Mouse (Mus musculus) embryo, embryonic 10 days (tissue): Measurements from ENCODE around the gene Hoxd12.

ENCODE experiments used
- DNase-seq: peaks from one replicate; pipeline ENCODE4 v3.0.0-alpha.2; 2015; ENCODE audit warnings: low spot score

Hoxd12 gene

DNA sequence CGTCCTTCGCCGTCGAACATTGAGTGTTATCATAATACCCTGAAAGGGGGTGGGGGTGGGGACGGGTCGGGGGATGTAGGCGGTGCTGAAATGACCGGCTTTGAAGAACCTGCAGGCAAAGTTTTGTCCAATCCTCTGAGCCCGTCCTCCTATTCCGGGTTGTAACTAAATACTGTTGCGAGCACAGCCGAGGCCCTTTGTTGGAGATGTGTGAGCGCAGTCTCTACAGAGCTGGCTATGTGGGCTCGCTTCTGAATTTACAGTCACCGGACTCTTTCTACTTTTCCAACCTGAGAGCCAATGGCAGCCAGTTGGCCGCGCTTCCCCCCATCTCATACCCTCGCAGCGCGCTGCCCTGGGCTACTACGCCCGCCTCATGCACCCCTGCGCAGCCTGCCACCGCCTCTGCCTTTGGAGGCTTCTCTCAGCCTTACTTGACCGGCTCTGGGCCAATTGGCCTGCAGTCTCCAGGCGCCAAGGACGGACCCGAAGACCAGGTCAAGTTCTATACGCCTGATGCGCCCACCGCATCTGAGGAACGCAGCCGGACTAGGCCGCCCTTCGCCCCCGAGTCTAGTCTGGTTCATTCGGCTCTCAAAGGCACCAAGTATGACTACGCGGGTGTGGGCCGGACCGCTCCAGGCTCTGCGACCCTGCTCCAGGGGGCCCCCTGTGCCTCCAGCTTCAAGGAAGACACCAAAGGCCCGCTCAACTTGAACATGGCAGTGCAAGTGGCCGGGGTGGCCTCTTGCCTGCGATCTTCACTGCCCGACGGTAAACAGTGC is at the start of gene Hoxd12:
TSS of gene Hoxd12 (plus strand) at position 133 of the 785 bp plus-strand sequence.
- no peak for DNase-seq

DNA sequence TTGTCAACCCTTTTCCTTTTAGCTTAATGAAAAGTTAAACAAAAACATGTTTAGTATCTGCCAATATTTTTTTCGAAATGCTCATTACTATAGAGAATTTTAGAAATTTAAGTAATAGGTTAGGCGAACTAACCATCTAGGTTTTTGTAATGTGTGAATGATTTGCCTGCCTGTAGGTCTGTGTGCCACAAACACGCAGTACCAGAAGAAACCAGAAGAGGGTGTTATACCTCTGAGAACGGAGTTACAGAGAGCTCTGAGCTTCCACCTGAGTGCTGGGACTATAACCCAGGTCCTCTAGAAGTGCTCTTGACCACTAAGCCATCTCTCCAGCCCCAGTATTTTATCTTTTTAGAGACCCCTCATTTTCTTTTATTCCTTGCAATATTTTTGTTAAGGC is 39.4 kb upstream of the Hoxd12 start:
- DNase-seq, result no peak

DNA sequence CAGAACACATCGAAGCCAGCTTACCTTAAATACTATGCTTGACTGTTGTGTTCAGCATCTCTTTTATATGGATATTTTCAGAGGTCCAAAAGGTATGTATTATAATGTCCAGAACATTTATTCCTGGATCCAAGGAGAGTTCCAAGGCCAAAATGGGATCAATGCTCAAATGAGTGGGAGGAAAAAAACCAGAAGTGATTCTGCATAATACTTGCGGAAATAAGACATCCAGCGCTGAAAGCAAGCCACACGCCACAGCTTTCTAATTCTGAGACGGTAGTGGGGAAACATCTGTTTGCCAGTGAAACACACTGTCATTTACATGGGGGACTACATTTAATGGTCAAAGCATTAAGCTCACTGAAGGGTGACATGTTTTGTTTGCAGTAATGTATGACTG is 32.4 kb upstream of the Hoxd12 start:
- no peak for DNase-seq

DNA sequence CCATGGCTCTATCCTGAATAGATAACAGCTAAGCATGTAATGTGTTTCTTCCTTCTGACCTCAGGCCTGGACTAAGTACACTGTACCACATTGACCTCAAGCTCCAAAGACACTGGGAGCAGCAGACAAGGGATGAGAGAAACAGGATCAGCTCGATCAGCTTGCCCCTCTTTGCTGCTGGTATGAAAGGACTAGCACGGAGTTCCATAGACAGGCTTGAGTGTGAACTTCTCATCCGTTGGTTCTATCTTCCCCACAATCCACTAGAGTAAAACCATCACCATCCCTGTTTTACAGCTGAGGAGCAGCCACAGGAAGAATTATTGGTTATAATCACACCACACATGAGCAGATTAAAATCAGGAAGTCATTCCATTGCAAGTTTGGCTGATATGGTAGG is 29.2 kb upstream of the Hoxd12 start:
- no peak for DNase-seq

DNA sequence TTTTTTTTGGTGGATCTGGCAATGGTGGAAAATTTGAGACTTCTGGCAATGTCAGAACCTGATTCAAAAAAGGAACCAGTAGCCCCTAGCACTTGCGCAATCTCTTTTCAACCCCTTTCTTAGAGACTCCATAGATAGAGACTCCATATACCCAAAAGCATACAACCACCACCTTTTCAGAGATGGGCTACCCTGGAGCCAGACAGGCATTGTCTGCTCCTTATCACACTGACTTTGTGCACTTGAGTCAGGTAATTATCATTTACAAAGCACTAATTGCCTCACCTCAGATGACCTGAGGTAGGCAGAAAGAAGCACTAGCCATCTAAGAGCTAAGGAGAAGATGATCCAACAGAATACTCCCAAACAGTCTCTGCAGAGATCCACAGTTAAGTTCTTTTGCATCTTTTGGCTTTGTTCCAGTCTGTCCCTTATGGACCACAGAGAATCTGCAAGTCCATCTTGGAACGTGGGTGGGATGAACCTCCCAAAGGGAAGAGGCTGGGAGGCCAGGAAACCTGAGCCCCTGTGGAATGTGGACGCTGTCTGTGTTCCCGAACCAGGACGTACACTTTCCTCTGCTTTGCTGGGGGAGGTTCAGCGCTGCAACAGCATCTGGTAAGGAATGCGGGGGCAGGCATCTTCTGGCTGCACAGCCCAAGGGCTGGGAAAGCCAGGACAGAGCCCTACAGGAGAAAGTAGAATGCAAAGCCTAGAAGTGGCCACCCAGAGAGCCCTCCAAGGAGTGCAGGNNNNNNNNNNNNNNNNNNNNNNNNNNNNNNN is 27.5 kb upstream of the Hoxd12 start:
- no peak for DNase-seq

DNA sequence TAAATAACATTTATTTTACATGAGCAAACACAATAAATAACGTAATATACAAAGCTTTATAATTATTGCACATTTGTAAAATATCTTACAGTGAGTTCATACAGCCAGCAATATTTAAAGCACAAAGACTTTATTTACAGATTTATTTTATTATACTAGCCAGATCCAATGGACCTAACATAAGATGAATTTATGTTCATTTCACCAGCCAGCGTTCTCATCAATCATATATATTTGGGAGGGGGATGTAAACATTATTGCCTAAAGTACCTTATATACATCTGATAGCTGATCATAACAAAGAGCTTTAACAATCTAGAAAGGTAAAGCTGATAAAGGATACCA is 21.8 kb upstream of the Hoxd12 start:
- no peak for DNase-seq

DNA sequence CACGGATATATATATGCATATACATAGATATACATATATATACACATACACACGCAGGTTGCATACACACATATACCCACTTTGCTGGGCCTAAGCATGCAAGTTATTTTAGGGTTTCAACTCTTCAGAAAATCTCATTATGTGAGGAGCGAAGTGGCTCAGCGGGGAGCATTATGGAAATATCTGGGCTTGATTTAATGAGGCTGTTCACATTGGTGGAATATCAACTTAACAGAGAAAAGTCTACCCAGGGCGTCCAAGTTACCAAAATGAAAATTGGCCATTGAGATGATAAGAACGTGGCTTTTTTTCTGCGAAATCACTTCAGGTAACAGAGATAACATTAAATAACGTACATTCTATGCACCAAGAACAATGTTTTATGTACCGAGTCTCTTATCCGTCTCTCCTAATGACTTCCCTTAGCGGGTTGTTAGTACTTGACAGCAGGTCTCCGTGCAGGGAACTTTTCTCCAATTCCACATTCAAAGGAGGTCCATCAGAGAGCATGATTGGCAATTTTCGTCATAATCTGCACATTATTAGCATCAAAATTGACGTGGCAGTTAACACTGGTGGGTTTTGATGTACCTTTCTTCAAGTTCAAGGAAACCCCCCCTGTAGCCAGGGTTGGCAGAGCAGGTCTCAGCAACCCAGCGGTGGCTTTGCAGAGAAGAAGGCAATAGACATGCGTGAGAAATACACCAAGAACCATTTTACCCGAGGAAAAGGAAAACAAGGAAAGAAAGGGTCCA is 20.9 kb upstream of the Hoxd12 start:
- DNase-seq, result no peak

DNA sequence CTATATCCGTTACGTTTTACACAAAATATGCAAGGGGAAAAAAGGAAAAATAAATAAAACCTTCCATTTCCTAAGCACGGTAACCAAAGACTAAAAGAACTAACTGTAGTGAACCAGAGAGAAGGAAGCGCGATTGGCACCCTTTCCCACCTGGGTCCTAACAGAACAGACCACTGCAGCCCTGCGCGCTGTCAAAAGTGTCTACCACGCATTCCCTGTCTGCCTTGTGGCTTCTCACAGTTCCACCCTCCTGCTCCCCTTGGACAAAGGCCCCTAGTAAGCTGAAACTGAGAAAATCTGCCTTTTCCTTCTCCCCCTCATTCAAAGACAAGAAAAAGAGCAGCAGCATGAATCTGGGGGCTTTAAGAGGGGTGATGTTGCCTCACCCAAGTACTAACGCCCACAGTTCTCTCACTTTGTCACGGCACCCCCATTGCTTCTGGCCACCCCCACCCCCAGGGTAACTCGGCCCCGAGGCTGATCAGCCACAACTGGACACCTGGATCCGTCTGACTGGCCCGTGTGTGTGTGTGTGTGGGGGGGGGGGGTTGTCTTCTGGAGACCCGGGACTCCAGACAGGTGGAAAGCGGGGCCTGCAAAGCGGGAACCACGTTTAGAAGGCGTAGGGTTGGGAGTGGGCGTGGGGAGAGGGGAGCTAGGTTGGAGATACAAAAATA is 19.9 kb upstream of the Hoxd12 start:
- DNase-seq, result no peak

DNA sequence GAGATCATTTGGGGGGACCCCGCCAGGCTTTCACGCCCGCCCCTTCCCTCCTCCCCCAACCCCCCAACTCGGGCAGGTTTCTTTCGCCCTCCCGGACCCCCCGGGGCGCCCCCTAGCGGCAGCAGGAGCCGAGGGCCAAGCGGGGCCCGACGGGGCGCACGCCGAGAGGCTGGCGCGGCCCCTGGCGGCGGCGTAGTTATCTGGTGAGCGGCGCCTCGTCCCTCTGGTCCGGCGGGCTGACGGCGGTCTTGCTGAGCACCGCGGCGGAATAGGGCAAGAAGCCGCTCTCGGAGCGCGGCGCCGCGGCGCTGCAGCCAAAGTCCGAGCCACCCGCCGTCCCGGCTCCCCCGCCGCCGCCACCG is 19.4 kb upstream of the Hoxd12 start:
- peak; percentile 59 for DNase-seq

DNA sequence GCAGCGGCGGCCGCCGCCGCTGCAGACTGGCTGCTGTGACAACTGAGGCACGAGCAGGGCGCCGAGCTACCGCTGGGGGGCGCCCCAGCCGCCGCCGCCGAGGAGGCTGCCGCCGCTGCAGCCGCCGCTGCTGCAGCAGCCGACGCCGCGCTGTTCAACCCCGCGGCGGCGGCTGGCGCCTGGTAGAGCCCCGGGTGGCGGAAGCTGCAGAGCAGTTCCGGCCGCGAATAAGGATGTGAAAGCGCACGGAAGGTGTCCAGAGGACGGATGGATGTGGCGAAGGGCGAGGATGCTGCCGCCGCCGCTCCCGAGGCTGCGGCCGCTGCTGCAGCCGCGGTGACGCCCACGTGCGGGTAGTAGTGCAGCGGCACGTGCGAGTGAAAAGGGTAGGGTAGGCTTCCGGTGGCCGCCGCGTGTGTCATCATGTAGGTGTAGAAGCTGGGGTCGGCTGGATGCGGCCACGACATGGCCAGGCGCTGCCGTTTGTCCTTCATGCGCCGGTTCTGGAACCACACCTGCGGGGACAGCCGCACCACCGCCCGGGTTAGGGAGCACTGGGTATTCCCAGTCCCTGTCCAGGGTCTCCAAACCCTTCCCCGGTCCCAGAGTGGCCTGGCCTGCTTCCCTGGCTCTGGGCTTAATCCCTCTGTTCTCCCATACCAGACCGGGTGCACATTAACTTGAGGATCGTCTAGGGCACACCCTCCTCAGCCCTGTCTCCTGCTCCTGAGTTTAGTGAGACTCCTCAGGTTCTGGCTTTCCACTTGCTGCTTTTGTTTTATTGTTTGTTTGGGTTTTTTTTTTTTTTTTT is 18.8 kb upstream of the Hoxd12 start:
- DNase-seq, result peak; percentile 46

DNA sequence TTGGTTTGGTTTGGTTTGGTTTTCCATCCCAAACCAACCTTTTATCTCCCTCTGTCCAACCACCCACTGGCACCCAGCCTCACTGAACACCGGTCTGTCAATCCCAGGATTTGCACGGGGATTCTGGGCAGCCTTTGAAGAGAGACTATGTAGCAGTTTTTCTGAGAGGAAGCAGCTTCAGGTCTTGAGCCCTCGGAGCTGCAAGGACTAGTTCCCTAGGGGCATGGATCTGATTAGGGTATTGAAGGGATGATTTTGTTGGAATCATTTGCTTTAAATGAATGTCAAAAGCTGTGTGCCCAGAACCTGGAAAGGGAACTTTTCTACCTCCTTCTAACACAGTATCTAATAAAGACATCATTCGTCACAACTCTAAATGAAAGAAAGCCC is 18.2 kb upstream of the Hoxd12 start:
- DNase-seq, result no peak

DNA sequence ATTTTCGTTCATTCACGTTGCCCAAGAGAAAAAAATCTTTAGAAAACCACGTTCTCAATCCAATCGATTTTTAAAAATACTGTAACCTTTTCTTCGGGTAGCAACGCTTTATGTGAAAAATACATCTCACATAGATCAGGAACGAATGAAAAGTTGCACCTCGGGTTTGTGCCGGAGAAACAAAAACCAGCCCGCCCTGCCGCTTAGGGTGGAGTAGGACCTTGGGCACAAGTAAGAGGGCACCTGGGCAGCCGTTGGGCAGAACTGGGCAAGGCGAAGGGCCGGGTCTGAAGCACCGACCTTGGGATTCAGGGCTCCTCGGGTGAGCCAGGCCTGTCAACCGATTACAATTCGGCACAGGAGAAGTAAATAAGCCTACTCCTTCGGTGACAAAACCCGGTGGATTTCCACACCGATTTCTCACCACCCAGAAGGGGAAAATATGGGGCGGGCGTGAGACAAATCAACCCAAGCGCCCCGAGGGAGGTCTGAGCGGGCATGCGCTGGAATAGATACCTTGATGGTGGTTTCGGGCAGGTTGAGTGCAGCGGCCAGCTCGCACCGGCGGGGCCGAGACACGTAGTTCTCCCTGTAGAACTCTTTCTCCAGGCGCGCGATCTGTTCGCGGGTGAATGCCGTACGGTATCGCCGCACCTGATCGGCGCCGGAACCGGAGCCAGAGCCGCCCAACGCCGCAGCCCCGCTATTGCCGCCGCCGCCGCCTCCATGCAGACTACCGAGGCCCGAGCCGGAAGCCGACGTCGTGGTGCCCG is 17.4 kb upstream of the Hoxd12 start:
- no peak for DNase-seq

DNA sequence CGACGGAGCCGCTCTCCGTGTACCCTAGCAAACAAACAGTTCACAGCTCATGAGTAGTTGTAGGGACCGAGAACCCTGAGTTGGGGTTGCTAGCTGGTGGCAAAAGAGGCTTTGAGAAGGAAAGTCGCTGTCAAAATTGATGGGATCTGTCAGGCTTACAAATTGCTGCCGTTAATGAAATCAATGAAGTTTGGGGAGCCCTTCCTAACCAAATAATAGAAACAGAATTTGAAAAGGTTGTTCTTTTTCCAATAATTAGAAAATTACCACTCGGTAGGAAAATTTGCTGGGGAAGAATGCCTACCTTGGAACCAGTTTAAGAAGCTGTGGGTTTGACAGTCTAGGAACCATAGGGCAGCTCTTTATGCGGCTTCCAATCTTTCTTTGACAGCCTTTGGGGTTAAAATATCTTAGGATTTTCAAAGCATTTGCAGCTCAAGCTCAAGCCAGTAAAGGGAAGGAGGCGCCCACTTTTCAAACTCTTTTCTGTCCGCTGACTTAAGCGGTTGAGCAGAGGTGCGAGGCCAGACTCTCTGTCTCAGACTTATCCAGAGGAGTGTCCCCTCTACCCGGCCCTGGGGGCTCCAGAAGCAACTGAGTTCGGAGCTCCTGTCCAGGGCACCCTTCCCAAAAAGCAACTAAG is 16.7 kb upstream of the Hoxd12 start:
- peak; percentile 43 for DNase-seq

DNA sequence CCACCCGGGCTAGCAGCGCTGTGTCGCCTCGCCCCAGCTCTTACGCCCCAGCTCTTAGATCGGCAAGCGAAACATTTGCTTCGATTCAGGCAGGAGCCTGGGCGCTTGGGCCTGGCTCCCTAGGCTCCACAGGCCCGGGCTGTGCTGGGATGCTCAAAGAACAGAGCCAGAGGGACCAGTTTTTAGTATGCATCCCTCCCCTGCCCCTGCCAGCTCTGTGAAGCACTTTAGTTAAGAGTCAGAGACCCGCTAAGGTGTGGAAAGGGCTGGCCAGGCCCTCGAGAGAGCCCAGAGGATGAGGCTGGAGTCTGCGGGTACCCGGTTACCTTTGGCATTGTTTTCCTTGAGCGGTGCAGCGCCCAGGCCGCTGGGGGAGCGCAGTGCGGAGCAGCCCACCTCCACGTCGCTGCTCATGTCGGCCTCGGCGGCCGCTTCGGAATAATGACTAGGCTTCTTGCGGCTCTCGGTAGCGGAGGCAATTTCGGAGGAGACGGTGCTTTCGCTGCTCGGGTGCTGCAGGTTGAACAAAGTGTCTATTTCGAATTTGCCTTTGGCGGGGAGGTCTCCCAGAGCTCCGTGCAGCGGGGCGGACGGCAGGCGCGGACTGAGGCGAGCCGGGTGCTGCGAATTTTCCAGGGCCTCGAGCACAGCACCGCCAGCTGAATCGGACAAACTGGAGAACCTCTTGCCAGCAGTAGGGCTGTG is 16.0 kb upstream of the Hoxd12 start:
- DNase-seq, result peak; percentile 52

DNA sequence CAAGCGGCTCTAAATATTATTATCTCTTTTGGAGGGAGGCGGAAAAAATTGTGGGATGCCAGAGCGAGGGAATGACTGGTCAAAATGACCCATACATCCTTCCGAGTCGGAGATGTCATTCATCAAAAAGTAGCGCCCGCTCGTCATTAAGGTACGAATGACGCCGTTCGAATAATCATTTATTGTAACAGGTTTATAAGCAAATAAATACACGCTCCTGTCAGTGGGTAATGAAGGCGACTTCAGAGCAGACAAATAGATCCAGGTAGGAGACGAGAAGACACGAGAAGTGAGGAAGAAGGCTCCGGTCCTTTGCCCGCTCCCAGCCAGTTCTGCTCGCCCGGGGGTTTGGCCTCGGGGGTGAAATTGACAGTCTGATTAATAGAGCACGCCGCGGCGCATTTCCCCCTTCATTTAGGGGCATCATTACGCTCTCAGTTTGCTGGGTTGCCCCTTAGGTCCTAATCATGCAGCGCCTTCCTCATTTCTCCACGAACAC is 15.3 kb upstream of the Hoxd12 start, which contains the start of gene Evx2:
TSS of gene Evx2 (minus strand) at position 51 of the 499 bp plus-strand sequence.
- DNase-seq, result no peak

DNA sequence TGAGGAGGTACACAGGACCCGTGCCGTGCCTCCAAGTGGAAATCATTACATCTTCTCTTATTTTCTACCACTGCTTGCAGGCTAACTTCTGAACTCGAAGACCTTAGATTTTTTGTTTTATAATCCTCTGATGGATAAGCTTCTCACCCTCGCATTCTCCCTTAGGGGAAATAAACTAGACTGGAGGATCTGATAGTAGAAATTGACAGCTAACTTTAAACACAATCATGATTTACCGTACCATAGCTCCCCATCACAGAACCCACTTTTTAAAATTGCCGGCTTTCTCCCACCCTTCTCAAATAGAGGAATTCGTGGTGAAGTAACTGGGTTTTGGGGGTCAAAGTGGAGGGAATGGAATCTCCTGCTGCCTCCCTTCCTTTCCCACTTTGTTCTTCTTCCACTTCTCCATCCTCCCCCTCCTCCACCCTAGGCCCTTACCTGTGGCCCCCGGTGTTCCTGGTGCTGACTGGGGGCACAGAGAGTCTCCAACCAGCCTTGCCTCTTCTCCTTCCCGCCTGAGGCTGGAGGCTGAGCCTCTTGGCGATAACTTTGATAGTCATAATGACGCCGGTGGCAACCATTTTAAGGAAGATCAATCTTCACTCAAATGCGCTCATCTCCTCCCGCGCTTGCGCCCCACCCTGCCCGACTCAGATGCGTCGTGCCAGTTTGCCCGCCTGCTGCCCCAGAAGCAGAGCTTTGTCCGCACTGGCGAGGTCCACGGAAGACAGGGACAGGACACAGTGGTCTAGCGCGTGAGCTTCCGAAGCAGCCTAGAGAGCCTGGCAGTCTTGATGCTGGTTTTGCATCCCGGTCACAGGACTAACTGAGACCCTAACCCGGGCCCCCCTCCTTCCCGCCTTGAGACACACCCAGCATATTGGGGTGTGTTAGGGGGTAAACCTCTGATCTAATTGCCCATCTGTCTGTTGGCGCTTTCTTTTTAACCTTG is 14.1 kb upstream of the Hoxd12 start:
- no peak for DNase-seq

DNA sequence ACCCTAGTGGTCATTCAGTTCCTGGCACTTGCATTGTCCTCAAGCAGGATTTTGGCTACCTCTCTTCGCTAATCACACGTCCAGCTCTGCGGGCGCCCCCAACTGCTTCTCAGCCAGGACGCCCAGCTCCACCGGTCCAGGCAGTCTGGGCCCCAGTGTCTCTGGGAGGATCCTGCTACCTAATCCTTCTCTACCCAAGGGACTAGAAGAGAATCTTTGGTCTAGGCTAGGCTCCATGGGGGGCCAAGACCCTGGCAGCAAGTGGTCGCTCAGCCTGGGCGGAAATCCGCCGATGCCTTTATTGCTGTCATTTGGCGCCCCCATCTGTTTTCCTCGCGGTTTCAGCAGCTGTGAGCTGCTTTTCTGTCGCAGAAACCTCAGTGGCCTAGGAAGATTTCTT is 13.1 kb upstream of the Hoxd12 start:
- peak; percentile 84 for DNase-seq

DNA sequence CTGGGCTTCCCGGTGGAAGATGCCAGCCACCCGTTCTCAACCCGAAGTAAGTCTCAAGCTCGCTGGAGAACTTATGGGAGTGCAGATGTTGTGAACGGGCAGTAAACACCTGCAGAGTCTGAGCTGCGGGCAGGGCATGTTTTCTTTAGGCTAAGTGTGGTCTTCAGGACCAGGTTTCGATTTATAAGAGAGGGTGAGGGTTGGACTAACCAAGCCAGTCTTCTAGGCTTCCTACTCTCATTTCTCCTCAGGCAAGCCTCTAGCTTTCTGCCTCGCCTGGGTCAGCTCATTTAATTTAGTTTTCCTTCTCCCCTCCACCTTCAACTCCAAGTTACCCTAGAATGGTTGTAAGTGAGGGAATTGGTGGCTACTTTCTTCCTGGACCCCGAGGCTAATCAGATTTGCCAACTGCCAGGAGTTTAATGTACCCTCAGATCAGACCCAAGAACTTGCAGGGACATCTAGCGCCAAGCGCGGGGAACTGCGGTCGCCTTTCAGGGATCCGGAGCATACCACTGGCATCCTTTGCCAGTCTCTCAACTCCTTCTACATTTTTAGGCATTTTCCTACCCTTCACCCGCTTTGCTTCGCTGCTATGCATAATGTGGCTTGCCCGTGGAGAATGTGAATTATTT is 11.4 kb upstream of the Hoxd12 start:
- peak; percentile 75 for DNase-seq
